Mouse (Mus musculus): ENCODE measurements around the gene Srsf9. TPM values are rescaled to one million over a fixed set of nuclear protein-coding genes. Genes with fewer than 3 reads are reported as not detected.

The Srsf9 gene
- polyA plus RNA-seq (2015; fragmentation: Nextera tagmentation; extraction: Ambion mirVana) = 124 and 132 TPM in 2 replicates

DNA sequence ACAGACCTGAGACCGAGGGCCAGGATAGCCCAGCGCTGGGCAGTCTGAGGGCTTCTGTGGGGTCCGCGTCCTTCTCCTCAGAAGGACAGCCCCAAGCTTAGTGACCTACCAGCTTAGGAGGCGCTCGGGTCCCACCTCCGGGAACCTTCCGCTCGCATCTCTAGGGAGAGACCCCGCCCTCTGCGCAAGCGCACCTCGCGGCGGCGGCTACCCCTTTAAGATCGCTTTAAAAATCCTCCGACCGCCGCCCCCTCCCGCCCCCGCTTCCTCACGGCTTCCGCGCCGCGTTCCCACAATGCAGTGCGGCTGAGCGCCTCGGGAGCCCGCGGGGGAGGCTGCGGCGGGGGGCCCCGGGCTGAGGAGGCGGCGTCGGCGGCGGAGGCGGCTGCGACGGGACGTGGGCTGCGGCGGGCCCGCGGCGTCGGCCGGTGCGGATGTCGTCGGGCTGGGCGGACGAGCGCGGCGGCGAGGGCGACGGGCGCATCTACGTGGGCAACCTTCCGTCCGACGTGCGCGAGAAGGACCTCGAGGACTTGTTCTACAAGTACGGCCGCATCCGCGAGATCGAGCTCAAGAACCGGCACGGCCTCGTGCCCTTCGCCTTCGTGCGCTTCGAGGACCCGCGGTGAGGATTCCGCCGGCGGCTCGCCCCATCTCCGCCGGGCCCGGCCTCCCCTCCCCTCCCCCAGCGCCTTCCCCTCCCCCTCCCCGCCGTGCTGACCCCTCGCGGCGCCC, at the start of gene Srsf9:
Gene Srsf9 (plus strand): TSS at position 303 of the 735 bp plus-strand sequence.

DNA sequence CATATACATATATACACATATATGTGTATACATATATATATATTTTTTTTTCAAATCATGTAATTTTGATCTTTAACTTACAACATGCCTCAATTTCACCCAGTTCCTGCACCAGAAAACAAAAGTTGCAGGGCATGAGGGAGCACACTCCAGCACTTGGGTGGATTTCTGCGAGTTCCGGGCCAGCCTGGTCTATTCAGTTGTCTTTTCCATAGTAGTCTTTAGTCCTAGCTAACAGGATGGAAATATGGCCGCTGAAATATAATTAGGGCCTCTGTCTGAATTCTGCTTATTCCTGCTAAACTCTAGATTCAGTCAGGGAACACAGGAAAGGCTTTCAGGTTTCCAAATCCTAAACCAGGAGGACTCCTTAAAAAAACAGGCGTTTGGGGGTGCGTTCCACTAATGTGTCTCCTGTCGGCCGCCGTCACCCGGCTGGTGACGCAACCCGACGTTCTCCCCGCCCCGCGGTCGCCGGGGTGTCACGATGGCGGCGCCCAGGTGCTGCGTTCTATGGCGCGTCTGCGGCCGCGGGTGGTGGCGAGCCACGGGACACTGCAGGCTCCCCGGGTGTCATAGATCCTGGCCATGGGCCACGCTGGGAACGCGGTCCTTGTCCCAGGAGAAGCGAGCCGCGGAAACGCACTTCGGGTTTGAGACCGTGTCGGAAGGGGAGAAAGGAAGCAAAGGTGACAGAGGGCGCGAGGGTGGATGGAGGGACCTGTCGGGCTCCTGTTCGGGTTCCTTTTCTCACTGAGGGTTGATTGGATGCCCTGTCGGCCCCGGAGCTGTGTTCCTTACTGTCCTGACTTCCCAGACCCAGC, 47.5 kb upstream of the Srsf9 start, which contains the start of gene Coq5:
Gene Coq5 (plus strand): TSS at position 441 of the 824 bp plus-strand sequence.

DNA sequence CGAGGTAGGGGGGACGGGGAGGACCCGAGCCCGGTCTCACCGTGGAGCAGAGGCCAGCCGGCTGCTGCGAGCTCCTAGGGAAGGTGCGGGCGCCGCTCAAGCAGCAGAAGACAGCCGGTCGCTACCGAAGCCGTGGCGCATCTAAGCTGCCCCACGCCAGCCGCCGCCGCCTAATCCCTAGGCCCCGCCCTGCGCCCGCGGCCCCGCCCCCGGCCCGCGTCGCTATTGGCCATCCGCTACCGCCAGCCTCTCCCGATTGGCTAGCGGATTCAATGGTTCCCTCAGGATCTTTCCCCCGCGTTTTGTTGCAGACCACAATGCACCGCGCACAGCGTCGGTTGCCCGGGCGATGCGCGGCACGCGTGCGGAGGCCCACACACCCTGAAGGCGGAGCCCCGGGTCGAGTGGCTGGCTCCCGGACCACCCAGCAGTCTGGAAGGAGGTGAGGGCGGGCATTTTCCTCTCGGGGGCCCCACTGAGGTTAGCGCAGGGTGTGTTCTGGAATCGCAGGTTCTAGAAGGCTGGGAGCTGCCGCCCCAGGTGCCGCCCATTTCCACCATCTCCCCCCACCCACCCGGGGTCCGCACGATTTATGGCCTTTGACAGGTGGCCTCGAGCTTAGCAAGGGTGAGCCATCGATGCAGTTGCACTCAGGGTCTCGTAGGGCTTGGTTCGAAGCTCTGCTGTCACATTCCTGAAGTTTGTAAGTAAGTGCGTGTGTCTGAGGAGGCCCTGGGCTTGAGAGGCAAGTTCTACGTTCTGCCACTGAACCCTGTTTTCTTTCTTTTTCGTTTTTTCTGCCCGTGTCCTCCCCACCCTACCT, 26.0 kb upstream of the Srsf9 start, which contains the start of gene Dynll1:
Gene Dynll1 (minus strand): TSS at position 208 of the 823 bp plus-strand sequence.

DNA sequence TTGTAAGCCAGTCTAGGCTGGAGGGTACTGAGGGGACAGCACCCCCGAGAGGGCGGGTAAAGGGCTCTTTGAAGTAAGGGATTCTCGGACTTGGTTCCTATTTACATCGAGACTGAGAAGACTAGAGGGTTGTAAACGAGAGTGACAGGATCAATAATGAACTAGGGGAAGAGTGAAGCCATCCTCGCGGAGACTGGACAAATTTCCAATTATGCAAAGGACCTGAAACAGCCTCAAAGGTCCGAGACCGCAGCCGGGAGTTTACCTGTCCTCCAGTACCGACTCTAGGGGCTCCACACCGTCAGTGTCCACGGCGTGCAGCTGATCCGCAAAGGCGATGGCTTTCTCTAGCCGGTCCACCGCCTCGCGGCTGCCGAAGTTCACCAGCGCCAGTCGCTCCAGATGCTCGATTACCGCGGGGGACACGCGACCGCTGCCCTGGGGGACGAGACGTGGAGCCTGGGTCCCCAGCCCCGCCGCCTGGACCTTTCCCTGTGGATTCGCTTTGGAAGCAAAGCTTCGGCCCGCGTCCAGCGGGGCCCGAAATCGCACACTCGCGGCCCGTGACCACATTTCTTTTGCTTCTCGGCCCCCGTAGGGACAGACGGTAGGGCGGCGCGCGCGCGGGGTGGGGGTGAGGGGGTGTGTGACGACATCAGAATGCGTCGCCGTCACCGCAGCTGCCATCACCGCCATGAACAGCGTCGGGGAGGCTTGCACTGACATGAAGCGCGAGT, 13.8 kb downstream of the Srsf9 start, which contains the start of the genes Gatc and Triap1:
Gene Gatc (minus strand): TSS at position 602 of the 737 bp plus-strand sequence.
Gene Triap1 (plus strand): TSS at position 649 of the 737 bp plus-strand sequence.

GRCm38 (mm10) chr5:115348546-115349224, 21.7 kb downstream of the Srsf9 start, which contains the start of gene Cox6a1:
Gene Cox6a1 (minus strand): TSS chr5:115348981.

Other genes starting within 250 kb of the Srsf9 start
- gene Gm10401, start 228.9 kb upstream of the Srsf9 start, polyA plus RNA-seq (2015; fragmentation: Nextera tagmentation; extraction: Ambion mirVana) = 41.5 and 53.5 TPM in 2 replicates
- gene Acads, start 207.8 kb upstream of the Srsf9 start, polyA plus RNA-seq (2015; fragmentation: Nextera tagmentation; extraction: Ambion mirVana) = 21.4 and 22.5 TPM in 2 replicates
- 21.6 and 25.5 TPM in 2 replicates for gene Unc119b, start 192.2 kb upstream of the Srsf9 start, polyA plus RNA-seq (2015; fragmentation: Nextera tagmentation; extraction: Ambion mirVana)
- gene Mlec, start 169.0 kb upstream of the Srsf9 start, polyA plus RNA-seq (2015; fragmentation: Nextera tagmentation; extraction: Ambion mirVana) = 25.1 and 28.6 TPM in 2 replicates
- gene Cabp1, start 132.8 kb upstream of the Srsf9 start, polyA plus RNA-seq (2015; fragmentation: Nextera tagmentation; extraction: Ambion mirVana) = 42.5 and 54.4 TPM in 2 replicates
- 122 TPM in 2 replicates for gene Pop5, start 91.3 kb upstream of the Srsf9 start, polyA plus RNA-seq (2015; fragmentation: Nextera tagmentation; extraction: Ambion mirVana)
- gene Rnf10, start 54.3 kb upstream of the Srsf9 start, polyA plus RNA-seq (2015; fragmentation: Nextera tagmentation; extraction: Ambion mirVana) = 155 and 160 TPM in 2 replicates
- gene Coq5, start 47.5 kb upstream of the Srsf9 start, polyA plus RNA-seq (2015; fragmentation: Nextera tagmentation; extraction: Ambion mirVana) = 53.6 and 54.3 TPM in 2 replicates
- gene Dynll1, start 26.2 kb upstream of the Srsf9 start, polyA plus RNA-seq (2015; fragmentation: Nextera tagmentation; extraction: Ambion mirVana) = 1,233 and 1,344 TPM in 2 replicates
- gene Gatc, start 14.0 kb downstream of the Srsf9 start, polyA plus RNA-seq (2015; fragmentation: Nextera tagmentation; extraction: Ambion mirVana) = 29.0 and 32.5 TPM in 2 replicates
- 51.3 and 55.8 TPM in 2 replicates for gene Triap1, start 14.0 kb downstream of the Srsf9 start, polyA plus RNA-seq (2015; fragmentation: Nextera tagmentation; extraction: Ambion mirVana)
- 1,815 and 1,833 TPM in 2 replicates for gene Cox6a1, start 21.8 kb downstream of the Srsf9 start, polyA plus RNA-seq (2015; fragmentation: Nextera tagmentation; extraction: Ambion mirVana)
- gene Msi1, start 102.4 kb downstream of the Srsf9 start, polyA plus RNA-seq (2015; fragmentation: Nextera tagmentation; extraction: Ambion mirVana) = 30.3 and 31.9 TPM in 2 replicates
- not detected in 2 replicates for gene Pla2g1b, start 139.1 kb downstream of the Srsf9 start, polyA plus RNA-seq (2015; fragmentation: Nextera tagmentation; extraction: Ambion mirVana)
- 18.8 and 18.9 TPM in 2 replicates for gene Sirt4, start 157.5 kb downstream of the Srsf9 start, polyA plus RNA-seq (2015; fragmentation: Nextera tagmentation; extraction: Ambion mirVana)
- 14.9 and 16.4 TPM in 2 replicates for gene Pxn, start 179.5 kb downstream of the Srsf9 start, polyA plus RNA-seq (2015; fragmentation: Nextera tagmentation; extraction: Ambion mirVana)
- gene Rplp0, start 232.3 kb downstream of the Srsf9 start, polyA plus RNA-seq (2015; fragmentation: Nextera tagmentation; extraction: Ambion mirVana) = 784 and 808 TPM in 2 replicates
- 24.8 and 28.2 TPM in 2 replicates for gene Gcn1l1, start 238.1 kb downstream of the Srsf9 start, polyA plus RNA-seq (2015; fragmentation: Nextera tagmentation; extraction: Ambion mirVana)